Mouse (Mus musculus): ENCODE data around the gene Abca1. TPM values are rescaled to one million over a fixed set of nuclear protein-coding genes. Genes with fewer than 3 reads are reported as not detected.
A peak's percentile ranks its signal among the peaks of the same experiment; 100 is the strongest.

The Abca1 gene
- total and polyA plus RNA-seq, 2 experiments, result 21.0 to 65.4 TPM

GRCm38 (mm10) chr4:53121516-53122227 lies 38.0 kb downstream of the Abca1 start:
- H3K79me2 ChIP-seq (ENCODE audit: control insufficient read depth, insufficient read depth, low read length), result peaks cover 6% of the 10 kb centered on the region; the same call in 1 of the 2 replicates
- peak; percentile 76 for DNase-seq (ENCODE audit: extremely low read depth, low read depth, low spot score)
- H3K4me3 ChIP-seq (ENCODE audit: insufficient read depth, low read depth, low read length), result no peak overlapping the region
- H3K36me3 ChIP-seq (ENCODE audit: control insufficient read depth, insufficient read depth, low read length), result peaks cover 33% of the 10 kb centered on the region
- H3K4me1 ChIP-seq (ENCODE audit: control insufficient read depth, insufficient read depth, low read length), result peaks cover 64% of the 10 kb centered on the region
- no peaks in the 10 kb centered on the region for H3K27me3 ChIP-seq (ENCODE audit: control insufficient read depth, insufficient read depth, low read length)
- 27% methylated on average over 7 of the region's 7 CpGs for WGBS
- no peak overlapping the region for H3K9ac ChIP-seq (ENCODE audit: low read depth, low read length)
- TF ChIP-seq CTCF (IDR thresholded peaks at IDR 0.05; ENCODE audit: low read depth, low read length) (no peak), POLR2A (IDR thresholded peaks at IDR 0.05; ENCODE audit: extremely low read depth, insufficient read depth, low read length) (no peak)
- peak overlapping the region; percentile 80 for H3K27ac ChIP-seq (replicated peaks; ENCODE audit: insufficient read depth, low read depth, low read length)

- H3K27me3 ChIP-seq (ENCODE audit: control insufficient read depth, insufficient read depth, low read length), result no peaks in the 10 kb centered on the region
- no peak overlapping the region for H3K4me3 ChIP-seq (ENCODE audit: insufficient read depth, low read depth, low read length)
- H3K27ac ChIP-seq (replicated peaks; ENCODE audit: insufficient read depth, low read depth, low read length), result peak overlapping the region; percentile 80
- TF ChIP-seq CTCF (IDR thresholded peaks at IDR 0.05; ENCODE audit: low read depth, low read length), result no peak
- TF ChIP-seq POLR2A (IDR thresholded peaks at IDR 0.05; ENCODE audit: extremely low read depth, insufficient read depth, low read length), result no peak
- peaks cover 66% of the 10 kb centered on the region for H3K4me1 ChIP-seq (ENCODE audit: control insufficient read depth, insufficient read depth, low read length)
- peaks cover 6% of the 10 kb centered on the region; the same call in 1 of the 2 replicates for H3K79me2 ChIP-seq (ENCODE audit: control insufficient read depth, insufficient read depth, low read length)
- WGBS, result 27% methylated on average over 3 of the region's 3 CpGs
- DNase-seq (ENCODE audit: extremely low read depth, low read depth, low spot score), result no peak
- H3K9ac ChIP-seq (ENCODE audit: low read depth, low read length), result no peak overlapping the region
- H3K36me3 ChIP-seq (ENCODE audit: control insufficient read depth, insufficient read depth, low read length), result peaks cover 31% of the 10 kb centered on the region
Observed at GRCm38 (mm10) chr4:53121084-53121483, 38.6 kb downstream of the Abca1 start.

DNA sequence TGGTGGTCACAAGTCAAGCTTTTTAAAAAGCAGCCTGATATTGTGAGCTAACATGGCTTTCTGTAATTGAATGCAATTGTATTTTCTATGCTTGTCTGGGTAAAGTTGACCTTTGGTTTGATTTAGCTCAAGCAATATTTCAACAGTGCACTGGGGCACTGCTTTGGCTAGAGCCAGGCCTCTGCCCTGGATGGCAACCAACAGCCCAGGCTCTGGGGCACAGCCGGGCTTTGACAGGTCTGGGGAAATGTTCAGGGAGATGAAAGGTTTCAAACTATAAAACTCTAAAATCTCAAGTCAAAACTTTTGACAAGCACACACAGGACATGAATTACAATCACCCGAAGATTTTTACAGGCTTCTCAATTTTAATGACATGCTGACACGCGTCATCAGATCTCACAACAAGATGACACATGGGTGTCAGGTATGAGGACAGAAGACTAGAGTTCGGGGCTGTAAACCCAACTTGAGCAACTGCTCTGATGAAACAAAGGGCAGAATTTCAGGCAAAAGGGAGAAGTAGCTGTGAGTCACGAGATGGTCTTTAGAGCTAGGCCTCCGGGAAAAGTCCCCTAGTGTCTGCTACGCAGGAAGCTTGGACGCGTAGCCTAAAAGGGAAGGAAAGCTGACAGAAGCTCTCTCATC lies 39.5 kb downstream of the Abca1 start:
- H3K4me1 ChIP-seq (ENCODE audit: control insufficient read depth, insufficient read depth, low read length), result peaks cover 66% of the 10 kb centered on the region
- peaks cover 6% of the 10 kb centered on the region; the same call in 1 of the 2 replicates for H3K79me2 ChIP-seq (ENCODE audit: control insufficient read depth, insufficient read depth, low read length)
- peak overlapping the region; percentile 53; the same call in 1 of the 2 replicates for H3K9ac ChIP-seq (ENCODE audit: low read depth, low read length)
- peak overlapping the region; percentile 80 for H3K27ac ChIP-seq (replicated peaks; ENCODE audit: insufficient read depth, low read depth, low read length)
- peaks cover 30% of the 10 kb centered on the region for H3K36me3 ChIP-seq (ENCODE audit: control insufficient read depth, insufficient read depth, low read length)
- H3K4me3 ChIP-seq (ENCODE audit: insufficient read depth, low read depth, low read length), result no peak overlapping the region
- 8% methylated on average over 10 of the region's 10 CpGs for WGBS
- TF ChIP-seq POLR2A (IDR thresholded peaks at IDR 0.05; ENCODE audit: extremely low read depth, insufficient read depth, low read length), result no peak
- TF ChIP-seq CTCF (IDR thresholded peaks at IDR 0.05; ENCODE audit: low read depth, low read length), result no peak
- DNase-seq (ENCODE audit: extremely low read depth, low read depth, low spot score), result peak; percentile 90
- H3K27me3 ChIP-seq (ENCODE audit: control insufficient read depth, insufficient read depth, low read length), result no peaks in the 10 kb centered on the region

DNA sequence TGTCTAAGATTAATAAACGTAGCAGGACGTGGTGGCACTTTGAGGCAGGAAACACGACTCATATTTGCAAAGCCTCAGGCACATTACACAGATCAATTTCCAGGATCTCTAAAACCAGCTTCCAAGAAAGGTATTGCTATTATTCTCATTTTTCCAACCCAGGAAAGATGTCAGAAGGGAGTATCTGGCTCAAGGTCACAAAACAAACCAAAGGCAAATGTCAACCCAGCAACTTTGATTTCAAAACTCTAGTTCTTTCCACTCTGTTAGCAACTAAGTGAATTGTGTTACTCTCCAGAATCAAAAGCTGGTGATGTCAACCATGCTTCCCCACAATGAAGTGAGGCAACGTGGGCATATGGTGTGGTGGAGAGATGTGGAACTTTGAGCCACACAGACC lies 41.1 kb downstream of the Abca1 start:
- H3K27me3 ChIP-seq (ENCODE audit: control insufficient read depth, insufficient read depth, low read length), result no peaks in the 10 kb centered on the region
- H3K4me1 ChIP-seq (ENCODE audit: control insufficient read depth, insufficient read depth, low read length), result peaks cover 59% of the 10 kb centered on the region
- TF ChIP-seq POLR2A (IDR thresholded peaks at IDR 0.05; ENCODE audit: extremely low read depth, insufficient read depth, low read length) (no peak), CTCF (IDR thresholded peaks at IDR 0.05; ENCODE audit: low read depth, low read length) (no peak)
- no peak overlapping the region for H3K4me3 ChIP-seq (ENCODE audit: insufficient read depth, low read depth, low read length)
- peaks cover 28% of the 10 kb centered on the region for H3K36me3 ChIP-seq (ENCODE audit: control insufficient read depth, insufficient read depth, low read length)
- H3K9ac ChIP-seq (ENCODE audit: low read depth, low read length), result peak overlapping the region; percentile 48
- 23% methylated on average over 4 of the region's 4 CpGs for WGBS
- peak overlapping the region; percentile 72 for H3K27ac ChIP-seq (replicated peaks; ENCODE audit: insufficient read depth, low read depth, low read length)
- peak; percentile 72 for DNase-seq (ENCODE audit: extremely low read depth, low read depth, low spot score)
- peaks cover 5% of the 10 kb centered on the region; the same call in 1 of the 2 replicates for H3K79me2 ChIP-seq (ENCODE audit: control insufficient read depth, insufficient read depth, low read length)

GRCm38 (mm10) chr4:53117610-53118009 lies 42.1 kb downstream of the Abca1 start:
- Histone ChIP-seq H3K4me1 (ENCODE audit: control insufficient read depth, insufficient read depth, low read length) (peaks cover 49% of the 10 kb centered on the region), H3K36me3 (ENCODE audit: control insufficient read depth, insufficient read depth, low read length) (peaks cover 26% of the 10 kb centered on the region), H3K9ac (ENCODE audit: low read depth, low read length) (no peak overlapping the region), H3K27me3 (ENCODE audit: control insufficient read depth, insufficient read depth, low read length) (no peaks in the 10 kb centered on the region), H3K79me2 (ENCODE audit: control insufficient read depth, insufficient read depth, low read length) (peaks cover 10% of the 10 kb centered on the region), H3K27ac (replicated peaks; ENCODE audit: insufficient read depth, low read depth, low read length) (peak overlapping the region; percentile 72; the same call in 1 of the 2 replicates), H3K4me3 (ENCODE audit: insufficient read depth, low read depth, low read length) (no peak overlapping the region)
- TF ChIP-seq POLR2A (IDR thresholded peaks at IDR 0.05; ENCODE audit: extremely low read depth, insufficient read depth, low read length) (no peak), CTCF (IDR thresholded peaks at IDR 0.05; ENCODE audit: low read depth, low read length) (peak; percentile 85)
- no peak for DNase-seq (ENCODE audit: extremely low read depth, low read depth, low spot score)
